Mouse (Mus musculus) bone marrow macrophage, adult 2 months (primary cell): ENCODE results near the gene C2cd2l. TPM values are rescaled to one million over a fixed set of nuclear protein-coding genes. Genes with fewer than 3 reads are reported as not detected.
"Not testable (repeated sequence)": the region's sequence is repeated elsewhere in the genome, so short reads cannot be mapped to it uniquely, and the experiment has no call there.

Experiments
- H3K27ac ChIP-seq: 2 replicates; pipeline ENCODE4 v1.5.1; 2012; ENCODE audit warnings: low read depth, low read length; ENCODE audit not compliant: insufficient read depth
- H3K4me1 ChIP-seq: 2 replicates; pipeline ENCODE4 v1.6.1; 2012; ENCODE audit warnings: low read length; ENCODE audit not compliant: control insufficient read depth, insufficient read depth
- H3K4me3 ChIP-seq: 2 replicates; pipeline ENCODE4 v1.5.1; 2012; ENCODE audit warnings: mild to moderate bottlenecking, low read length, moderate library complexity; ENCODE audit not compliant: insufficient read depth
- CTCF ChIP-seq: IDR thresholded peaks from 2 replicates; pipeline ENCODE4 v1.5.1; 2012; ENCODE audit warnings: low read depth, mild to moderate bottlenecking, low read length, moderate library complexity
- POLR2A ChIP-seq: IDR thresholded peaks from 2 replicates; pipeline ENCODE4 v1.6.1; 2012; ENCODE audit warnings: mild to moderate bottlenecking, low read depth, low read length, borderline replicate concordance
- polyA plus RNA-seq: library from polyadenylated mRNA; stranded (reverse); fragments of >200 nt; gene quantifications from 2 replicates; pipeline ENCODE4 v1.2.4, GENCODE M21; 2012; ENCODE audit not compliant: missing spikeins, insufficient read depth, insufficient read length

Gene C2cd2l
- polyA plus RNA-seq: 19.9 and 24.0 TPM in 2 replicates

DNA sequence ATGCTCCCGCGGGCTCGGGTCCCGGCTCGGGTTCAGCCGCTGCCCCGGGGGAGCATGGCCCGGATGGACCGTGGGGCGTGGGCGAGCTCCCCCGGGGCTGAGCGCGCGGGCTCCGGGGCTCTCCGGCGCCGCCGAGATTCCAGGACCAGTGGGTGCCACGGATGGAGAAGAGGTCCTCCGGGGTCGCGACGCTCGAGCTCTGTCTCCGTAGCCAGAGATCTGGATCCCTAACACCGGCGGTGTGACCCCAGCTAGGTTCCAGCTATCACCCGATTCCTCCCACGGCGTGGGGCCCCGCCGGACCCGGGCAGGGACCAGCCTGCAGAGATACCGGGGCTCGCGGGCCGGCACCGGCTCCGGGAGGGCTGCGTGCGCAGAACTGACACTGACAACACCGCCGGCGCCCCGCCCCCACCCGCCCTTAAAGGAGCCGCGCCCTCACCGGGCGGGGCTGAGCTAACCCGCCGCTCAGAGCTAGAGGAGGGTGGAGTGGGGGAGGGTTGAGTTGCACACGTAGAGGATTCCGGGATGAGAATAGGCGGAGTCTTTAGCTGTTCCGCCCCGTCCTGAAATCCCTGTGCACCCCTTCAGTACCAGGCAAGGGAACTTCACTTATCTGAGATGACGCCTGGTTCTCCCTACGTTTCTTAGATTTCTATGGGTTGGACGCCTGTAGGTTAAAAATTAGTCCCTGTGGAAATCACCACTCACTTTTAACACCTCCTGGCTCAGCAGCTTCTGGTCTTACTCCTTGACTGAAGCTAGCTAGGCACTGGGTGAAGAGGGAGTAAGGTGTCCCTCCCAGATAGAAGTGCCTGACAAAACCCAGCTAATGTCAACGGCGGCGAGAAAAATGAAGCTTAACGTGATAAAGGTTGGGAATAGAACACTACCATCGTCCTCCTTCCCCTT is at the start of gene C2cd2l:
Gene C2cd2l (minus strand): TSS at position 399 of the 912 bp plus-strand sequence.
- Histone ChIP-seq H3K4me1 (peaks cover 30% of the 10 kb centered on the region), H3K27ac (peak within 1 kb of the TSS; percentile 74), H3K4me3 (peak within 1 kb of the TSS; percentile 94)
- TF ChIP-seq POLR2A (no peak), CTCF (no peak)

- Histone ChIP-seq H3K27ac (no peak overlapping the region), H3K4me1 (no peaks in the 10 kb centered on the region), H3K4me3 (no peak overlapping the region)
- TF ChIP-seq CTCF (peak; percentile 32; the same call in 1 of the 2 replicates), POLR2A (no peak)
Observed at GRCm38 (mm10) chr9:44364480-44364879, 44.4 kb upstream of the C2cd2l start.

DNA sequence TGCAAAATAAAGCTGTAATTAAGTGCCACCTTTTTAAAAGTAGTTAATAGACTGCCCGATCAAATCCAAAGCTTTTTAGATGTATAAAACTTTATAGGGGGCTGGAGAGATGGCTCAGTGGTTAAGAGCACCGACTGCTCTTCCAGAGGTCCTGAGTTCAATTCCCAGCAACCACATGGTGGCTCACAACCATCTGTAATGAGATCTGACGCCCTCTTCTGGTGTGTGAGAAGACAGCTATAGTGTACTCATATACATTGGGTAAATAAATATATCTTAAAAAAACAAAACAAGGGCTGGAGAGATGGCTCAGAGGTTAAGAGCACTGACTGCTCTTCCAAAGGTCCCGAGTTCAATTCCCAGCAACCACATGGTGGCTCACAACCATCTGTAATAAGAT is 41.8 kb upstream of the C2cd2l start:
- Histone ChIP-seq H3K4me3 (peak overlapping the region; percentile 88; the same call in 1 of the 2 replicates), H3K27ac (peak overlapping the region; percentile 55)

GRCm38 (mm10) chr9:44361190-44361917 is 41.3 kb upstream of the C2cd2l start, which contains the start of gene Vps11:
Vps11 (minus strand) TSS chr9:44361670.
- H3K27ac ChIP-seq: peak within 1 kb of the TSS; percentile 94

More for the DNA sequence above, 41.8 kb upstream of the C2cd2l start:
- not testable (repeated sequence) for H3K4me1 ChIP-seq

GRCm38 (mm10) chr9:44357207-44357606 is 37.1 kb upstream of the C2cd2l start:
- no peak overlapping the region for H3K4me3 ChIP-seq
- no peak overlapping the region for H3K27ac ChIP-seq
- no peaks in the 10 kb centered on the region for H3K4me1 ChIP-seq
- TF ChIP-seq POLR2A (no peak), CTCF (no peak)

More at GRCm38 (mm10) chr9:44361190-44361917, 41.3 kb upstream of the C2cd2l start, which contains the start of gene Vps11:
- peak within 1 kb of the TSS; percentile 88 for H3K4me3 ChIP-seq
- no peaks in the 10 kb centered on the region for H3K4me1 ChIP-seq
- TF ChIP-seq CTCF (no peak), POLR2A (0 out of 2 replicates have a peak, but pooled peaks have one; percentile 40)

DNA sequence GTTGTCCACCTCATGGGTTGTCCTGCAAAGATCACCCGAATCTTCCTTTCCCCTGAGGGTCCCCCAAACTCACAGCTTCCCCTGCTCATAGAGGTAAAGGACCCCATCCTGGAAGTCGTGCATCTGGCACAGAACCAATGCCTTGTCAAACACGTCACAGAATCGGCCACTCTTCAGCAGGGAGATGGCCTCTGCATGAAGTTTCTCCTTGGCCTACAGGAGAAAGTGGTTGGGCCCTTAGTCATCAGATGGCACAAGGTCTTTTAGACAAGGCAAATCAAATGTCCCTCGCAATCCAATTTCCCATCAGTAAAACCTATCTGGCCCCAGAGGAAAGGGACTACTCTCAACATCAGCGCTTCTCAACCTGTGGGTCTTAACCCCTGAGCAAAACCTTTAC is 33.1 kb upstream of the C2cd2l start:
- no peaks in the 10 kb centered on the region for H3K4me1 ChIP-seq
- TF ChIP-seq POLR2A: no peak
- TF ChIP-seq CTCF: no peak
- no peak overlapping the region for H3K27ac ChIP-seq

GRCm38 (mm10) chr9:44352337-44352736 is 32.3 kb upstream of the C2cd2l start:
- H3K27ac ChIP-seq: no peak overlapping the region
- TF ChIP-seq CTCF: no peak
- no peak for TF ChIP-seq POLR2A
- H3K4me1 ChIP-seq: no peaks in the 10 kb centered on the region

More for the DNA sequence above, 33.1 kb upstream of the C2cd2l start:
- H3K4me3 ChIP-seq: no peak overlapping the region

DNA sequence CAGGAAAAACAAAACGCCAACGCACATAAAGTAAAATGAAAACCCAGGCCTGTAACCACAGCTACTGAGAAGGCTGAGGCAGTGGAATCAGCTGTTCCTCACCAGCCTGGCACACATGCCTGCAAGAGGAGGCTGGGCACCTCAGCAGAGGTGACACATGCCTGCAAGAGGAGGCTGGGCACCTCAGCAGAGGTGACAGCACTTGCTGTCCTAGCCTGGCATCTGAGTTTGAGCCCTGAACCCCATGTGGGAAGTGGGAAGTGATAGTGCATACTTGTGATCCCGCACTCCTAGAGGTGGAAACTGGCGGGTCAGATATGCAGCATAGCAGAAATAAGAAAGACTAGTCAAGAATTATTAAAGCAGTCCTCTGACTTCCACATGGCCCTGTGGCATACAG is 31.3 kb upstream of the C2cd2l start:
- no peak for TF ChIP-seq POLR2A
- TF ChIP-seq CTCF: no peak
- H3K4me1 ChIP-seq: no peaks in the 10 kb centered on the region

More at GRCm38 (mm10) chr9:44352337-44352736, 32.3 kb upstream of the C2cd2l start:
- H3K4me3 ChIP-seq: no peak overlapping the region

GRCm38 (mm10) chr9:44348546-44348945 is 28.5 kb upstream of the C2cd2l start:
- no peak overlapping the region for H3K4me3 ChIP-seq
- H3K4me1 ChIP-seq: no peaks in the 10 kb centered on the region
- no peak overlapping the region for H3K27ac ChIP-seq
- TF ChIP-seq CTCF (no peak), POLR2A (no peak)

More for the DNA sequence above, 31.3 kb upstream of the C2cd2l start:
- Histone ChIP-seq H3K27ac (no peak overlapping the region), H3K4me3 (no peak overlapping the region)
